Mouse (Mus musculus): Measurements from ENCODE around the gene Rps11.
A peak's percentile ranks its signal among the peaks of the same experiment; 100 is the strongest.

Rps11 gene

DNA sequence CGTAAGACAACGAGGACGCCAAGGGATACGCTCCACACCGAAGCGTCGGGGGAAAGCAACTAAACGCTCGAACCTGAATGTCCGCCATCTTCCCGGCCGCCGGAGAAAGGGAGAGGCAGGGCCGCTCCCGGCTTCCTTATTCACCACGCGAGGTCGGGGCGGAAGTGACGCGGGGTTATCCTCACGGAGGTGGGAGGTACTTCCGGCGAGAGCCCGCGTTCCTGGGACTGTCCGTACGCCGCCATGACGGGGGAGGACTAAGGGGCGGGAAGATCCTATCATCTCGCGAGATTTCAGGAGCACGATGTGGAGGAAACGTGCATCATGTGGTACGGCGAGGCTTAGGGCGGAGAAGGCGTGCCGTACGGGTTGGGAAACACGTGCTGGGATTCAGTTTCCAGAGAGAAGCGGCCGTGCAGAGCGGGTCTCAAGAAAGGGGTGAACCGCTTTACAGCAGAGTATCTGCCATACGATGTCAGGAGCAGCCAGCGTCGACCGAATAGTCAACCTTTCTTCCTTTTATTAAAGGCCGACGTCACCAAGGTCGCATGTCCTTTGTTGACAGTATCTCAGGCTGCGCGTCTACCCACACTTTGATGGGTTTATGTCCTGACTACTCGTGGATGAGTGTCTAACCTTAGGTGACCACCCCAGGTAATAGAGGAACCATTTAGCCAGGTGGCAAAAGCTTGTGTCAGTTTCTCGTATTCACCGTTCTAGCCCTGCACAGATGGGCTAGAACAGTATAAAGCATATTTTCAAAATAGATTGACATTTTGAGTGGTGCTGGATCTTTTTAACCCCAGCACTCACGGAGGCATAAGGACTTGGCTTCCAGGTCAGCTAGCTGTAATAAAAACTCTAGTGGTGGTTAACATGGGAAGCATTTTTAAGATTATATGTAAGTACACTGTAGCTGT, at the start of gene Rps11:
Gene Rps11 (minus strand): TSS at position 216 of the 920 bp plus-strand sequence.
- peak; percentile 99 for DNase-seq (ENCODE audit: low spot score)

- peak; percentile 36 for DNase-seq (ENCODE audit: low spot score)
These were observed 49.5 kb upstream of the Rps11 start for GRCm38 (mm10) chr7:45173772-45174171.

- peak; percentile 37 for DNase-seq (ENCODE audit: low spot score)
These were observed 48.7 kb upstream of the Rps11 start for GRCm38 (mm10) chr7:45172974-45173373.

DNA sequence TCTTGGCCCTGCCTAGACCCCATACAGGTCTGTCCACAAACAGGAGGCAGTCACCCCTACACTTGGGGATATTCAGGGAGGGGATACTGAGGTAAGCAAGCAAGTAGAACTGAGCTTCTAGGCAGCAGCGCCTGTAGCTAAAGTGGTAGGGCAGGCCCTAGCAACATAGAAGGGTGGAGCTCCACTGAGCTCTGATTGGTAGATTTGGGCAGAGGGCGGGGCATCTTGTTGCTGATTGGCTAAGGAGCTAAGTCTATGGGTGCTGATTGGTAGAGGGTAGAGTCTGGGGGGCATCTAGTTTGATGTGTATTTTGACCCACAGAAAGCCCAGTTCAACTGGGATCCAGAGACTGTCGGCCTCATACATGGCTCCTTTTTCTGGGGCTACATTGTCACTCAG, 45.3 kb upstream of the Rps11 start:
- DNase-seq (ENCODE audit: low spot score), result no peak

GRCm38 (mm10) chr7:45168656-45169055, 44.4 kb upstream of the Rps11 start:
- no peak for DNase-seq (ENCODE audit: low spot score)

- DNase-seq (ENCODE audit: low spot score), result no peak
These were observed 43.7 kb upstream of the Rps11 start for GRCm38 (mm10) chr7:45167761-45168445.

GRCm38 (mm10) chr7:45166950-45167401, 42.7 kb upstream of the Rps11 start:
- no peak for DNase-seq (ENCODE audit: low spot score)

DNA sequence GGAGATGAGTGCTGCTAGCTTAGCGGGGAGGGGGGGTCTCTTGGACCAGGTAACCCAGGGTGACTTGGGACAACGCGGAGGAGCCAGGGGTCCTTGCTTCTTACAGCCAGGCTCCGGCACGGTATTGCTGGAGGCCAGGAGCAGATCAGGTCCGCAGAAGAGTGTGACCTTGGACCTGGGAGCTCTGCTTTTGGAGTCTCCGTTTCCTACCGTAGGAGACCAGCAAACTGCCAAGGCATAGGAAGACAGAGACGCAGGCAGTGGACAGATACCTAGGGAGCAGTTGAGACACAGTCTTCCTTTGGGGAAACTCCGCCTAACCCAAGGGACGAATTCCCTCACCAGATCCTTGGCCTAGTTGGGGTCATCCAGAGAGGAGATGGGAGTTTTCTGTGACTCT, 41.5 kb upstream of the Rps11 start:
- no peak for DNase-seq (ENCODE audit: low spot score)

DNA sequence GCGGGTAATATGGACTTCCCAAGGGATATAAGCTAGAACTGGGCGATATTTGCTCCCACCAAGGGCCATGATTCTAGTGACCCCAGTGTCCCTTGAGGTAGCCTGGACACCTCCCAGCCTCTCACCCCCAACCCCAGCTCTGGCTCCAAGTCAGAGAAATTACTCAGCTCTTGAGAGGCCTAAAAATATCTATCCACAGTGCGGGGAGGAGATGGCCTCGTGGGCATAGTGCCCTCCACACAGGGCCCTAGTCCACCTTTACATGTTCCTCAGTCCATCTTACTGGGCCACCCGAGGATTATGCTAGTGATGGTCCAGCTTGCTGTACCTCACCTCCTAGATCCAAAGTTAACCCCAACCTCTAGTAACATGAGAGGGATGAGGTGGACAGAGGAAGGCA, 40.6 kb upstream of the Rps11 start:
- DNase-seq (ENCODE audit: low spot score), result no peak

DNA sequence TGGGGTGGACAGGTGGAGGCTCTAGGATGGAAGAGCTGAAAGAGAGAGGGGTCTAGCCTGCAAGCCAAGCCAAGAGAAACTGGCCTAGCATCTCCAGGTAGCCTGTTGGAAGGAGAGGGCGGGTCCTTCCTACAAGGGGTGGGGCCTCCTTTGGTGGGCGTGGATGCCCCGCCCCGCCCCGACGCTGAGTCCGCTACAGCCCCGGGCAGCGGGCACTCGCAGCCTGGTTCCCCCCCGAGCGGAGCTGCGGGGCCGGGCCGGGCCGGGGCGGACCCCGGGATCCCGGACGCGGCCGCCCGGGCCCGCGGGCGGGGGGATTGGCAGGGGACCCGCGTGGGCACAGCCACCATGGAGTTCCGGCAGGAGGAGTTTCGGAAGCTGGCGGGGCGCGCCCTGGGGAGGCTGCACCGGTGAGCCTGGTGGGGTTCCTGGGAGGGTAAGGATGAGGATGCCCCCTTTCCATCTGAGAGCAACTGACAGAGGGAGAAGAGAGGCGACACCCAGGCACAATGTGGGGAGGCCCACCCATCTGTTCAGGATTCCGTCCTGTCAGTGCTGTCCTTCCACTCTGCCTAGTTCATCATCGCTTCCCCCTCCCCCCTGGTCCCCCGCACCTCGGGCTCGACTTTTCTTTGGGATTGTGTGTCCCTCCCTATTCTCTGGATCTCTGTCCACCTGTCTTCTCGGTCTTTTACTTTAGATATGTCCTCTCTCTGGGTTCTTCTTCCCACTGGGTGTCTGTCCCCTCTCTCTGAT, 39.7 kb upstream of the Rps11 start, which contains the start of gene Slc17a7:
Gene Slc17a7 (plus strand): TSS at position 215 of the 756 bp plus-strand sequence.
- DNase-seq (ENCODE audit: low spot score), result no peak

DNA sequence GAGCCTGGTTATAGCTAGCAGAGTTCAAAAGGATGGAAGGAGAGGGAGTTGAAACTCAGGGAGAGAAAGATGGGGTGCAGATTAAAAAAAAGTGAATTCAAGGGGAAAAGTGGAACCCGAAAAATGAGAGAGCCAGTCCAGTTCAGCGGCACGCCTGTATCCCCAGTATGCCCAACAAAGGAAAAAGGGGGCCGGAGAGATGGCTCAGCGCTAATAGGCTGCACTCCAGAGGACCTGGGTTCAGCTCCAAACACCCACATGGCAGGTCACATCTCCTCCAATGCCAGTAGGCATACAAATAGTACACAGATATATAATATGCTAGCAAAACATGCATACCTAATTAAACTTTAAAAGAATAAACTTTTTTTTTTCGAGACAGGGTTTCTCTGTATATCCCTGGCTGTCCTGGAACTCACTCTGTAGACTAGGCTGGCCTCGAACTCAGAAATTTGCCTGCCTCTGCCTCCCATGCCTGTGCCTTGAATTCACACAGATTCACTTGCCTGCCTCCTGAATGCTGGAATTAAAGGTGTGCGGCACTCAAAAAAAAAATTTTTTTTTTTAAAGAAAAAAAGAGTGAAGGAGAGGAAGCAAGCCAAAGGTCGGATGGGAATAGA, 38.9 kb upstream of the Rps11 start:
- no peak for DNase-seq (ENCODE audit: low spot score)

DNA sequence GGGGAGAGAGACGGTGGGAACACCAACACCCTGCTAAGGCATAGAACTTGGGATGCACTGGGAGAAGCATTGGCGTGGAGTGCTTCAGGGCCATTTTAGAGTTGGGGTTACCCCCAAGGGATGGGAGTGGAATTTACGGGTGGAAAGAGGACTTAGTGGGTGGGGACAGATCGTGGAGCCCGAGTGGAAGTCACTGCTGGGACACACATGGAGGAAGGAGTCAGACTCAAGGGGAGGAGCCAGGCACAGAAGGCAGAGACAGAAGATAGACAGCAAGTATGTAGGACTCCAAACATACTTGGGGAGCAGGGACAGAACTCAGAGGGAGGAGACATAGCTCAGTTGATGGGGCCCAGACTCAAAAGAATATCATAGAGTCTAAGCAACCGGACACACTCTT, 38.3 kb upstream of the Rps11 start:
- DNase-seq (ENCODE audit: low spot score), result no peak

DNA sequence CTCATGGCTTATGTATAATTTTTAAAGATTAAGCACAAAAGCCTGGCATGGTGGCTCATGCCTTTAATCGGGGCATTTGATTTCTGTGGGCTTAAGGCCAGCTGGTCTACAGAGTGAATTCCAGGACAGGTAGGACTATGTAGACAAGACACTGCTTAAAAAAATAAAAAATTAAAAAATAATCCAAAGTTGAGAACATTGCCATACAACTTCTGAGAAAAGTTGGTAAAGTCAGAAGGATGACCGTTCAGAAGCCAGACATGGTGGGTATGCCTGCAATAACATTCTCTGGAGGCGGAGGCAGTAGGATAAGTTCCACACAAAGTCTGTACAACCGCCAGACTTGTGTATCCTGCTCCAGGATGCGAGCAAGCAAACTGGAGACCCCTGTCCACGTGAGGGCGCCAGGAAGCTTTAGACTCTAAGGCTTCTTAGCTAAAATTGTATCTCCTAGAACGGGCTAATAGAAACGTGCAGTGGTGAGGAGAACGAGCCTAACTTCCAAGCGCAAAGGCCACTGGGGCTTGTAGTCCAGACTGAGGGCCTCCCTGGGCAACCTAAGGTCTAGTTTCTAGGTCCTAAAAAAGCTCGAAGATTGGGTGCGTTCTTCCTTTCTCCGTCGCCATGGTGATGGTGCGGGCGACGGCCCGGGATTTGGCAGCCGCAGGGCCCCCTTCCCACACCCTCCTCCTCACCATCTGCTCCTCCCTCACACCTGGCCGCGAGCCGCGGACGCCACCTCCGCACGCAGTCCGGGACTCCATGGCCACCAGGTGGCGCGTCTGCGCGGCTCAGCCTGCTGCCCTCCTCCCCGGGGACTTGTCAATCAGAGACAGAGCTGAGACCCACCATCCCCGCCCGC, 37.6 kb upstream of the Rps11 start:
- peak; percentile 87 for DNase-seq (ENCODE audit: low spot score)

- no peak for DNase-seq (ENCODE audit: low spot score)
These were observed 36.6 kb upstream of the Rps11 start for GRCm38 (mm10) chr7:45160866-45161265.

DNA sequence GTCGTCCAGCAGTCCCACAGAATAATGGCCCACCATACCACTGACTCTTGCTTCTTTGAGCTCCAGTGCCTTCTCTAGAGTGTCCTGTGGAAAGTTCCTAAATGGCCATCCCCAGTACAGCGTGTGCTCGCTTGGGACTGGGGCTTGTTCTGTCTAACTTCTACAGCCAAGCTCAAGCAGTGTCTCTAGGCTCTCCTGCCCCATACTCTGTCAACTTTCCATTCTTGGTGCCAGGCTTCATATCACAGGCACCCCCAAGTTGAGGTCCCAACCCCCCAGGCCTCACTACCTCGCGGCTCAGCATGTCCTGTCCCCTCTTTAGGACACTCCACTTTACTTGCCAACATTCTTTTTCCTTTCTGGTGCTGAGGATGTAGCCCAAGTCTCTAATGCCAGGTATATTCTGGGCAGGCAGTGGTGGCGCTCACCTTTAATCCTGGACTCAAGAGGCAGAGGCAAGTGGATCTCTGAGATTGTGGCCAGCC, 36.1 kb upstream of the Rps11 start:
- no peak for DNase-seq (ENCODE audit: low spot score)

GRCm38 (mm10) chr7:45158991-45159390, 34.8 kb upstream of the Rps11 start:
- no peak for DNase-seq (ENCODE audit: low spot score)

DNA sequence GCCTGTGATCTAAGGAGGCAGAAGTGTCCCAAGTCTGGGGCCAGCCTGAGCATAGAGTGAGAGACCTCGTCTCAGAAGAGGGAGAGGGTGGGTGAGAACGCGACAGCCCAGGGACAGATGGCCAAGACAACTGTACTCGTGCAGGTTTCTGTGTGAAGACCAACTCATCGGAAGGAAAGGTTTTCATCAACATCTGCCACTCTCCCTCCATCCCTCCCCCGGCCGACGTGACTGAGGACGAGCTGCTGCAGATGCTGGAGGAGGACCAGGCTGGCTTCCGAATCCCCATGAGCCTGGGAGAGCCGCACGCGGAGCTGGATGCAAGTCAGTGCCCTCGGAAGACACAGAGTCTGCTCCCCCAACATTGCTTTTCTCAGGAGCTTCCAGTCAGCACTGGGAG, 33.2 kb upstream of the Rps11 start:
- no peak for DNase-seq (ENCODE audit: low spot score)

DNA sequence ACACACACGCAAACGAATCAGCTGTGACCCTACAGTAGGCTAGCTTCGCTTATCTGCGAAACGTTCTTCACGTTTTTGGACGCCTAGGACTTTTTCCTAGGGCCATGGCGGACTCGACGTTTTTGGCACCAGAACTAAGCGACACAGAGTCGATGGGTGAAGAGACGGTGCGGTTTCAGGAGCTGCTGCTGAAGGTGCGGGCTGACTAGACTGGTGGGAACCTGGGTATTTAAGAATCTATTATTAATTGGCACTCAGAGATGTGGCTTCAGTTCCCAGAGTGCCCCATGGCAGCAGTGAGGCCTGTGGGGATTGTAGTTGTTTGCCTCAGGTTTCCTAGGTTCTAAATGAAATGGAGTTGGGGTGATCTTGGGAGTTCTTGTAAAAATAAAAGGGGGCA, 32.0 kb upstream of the Rps11 start:
- DNase-seq (ENCODE audit: low spot score), result no peak

DNA sequence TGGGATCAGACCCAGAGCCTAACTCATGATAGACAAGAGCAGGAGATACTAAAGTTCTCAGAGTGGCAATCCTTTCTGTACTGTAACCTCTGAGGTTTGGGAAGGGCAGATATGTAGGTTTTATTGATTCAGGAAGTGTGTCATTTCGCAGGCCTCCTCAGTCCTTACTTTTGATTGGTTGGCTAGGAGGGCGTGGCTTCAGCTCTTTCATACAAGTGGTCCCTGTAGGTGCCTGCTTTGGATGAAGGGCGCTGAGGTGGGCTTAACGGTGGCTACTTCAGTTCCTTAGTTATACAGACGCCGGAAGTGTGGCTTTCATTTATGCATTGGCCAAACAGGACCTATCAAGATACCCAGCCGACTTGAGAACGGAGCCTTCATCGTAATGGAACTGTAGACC, 31.4 kb upstream of the Rps11 start:
- DNase-seq (ENCODE audit: low spot score), result no peak

GRCm38 (mm10) chr7:45154993-45155514, 30.8 kb upstream of the Rps11 start:
- DNase-seq (ENCODE audit: low spot score), result peak; percentile 63

Measured in T-cell, adult 2 months (primary cell).